Mouse (Mus musculus) stomach, postnatal 0 days (tissue): ENCODE results near the gene C2. TPM values are rescaled to one million over a fixed set of nuclear protein-coding genes. Genes with fewer than 3 reads are reported as not detected.

ENCODE experiments used
- ATAC-seq: fragments of 200-750 bp; cut with Nextera tagmentation; 2 replicates; pipeline ENCODE4 v1.8.0; 2017; ENCODE audit not compliant: low FRiP score, low TSS enrichment
- DNase-seq: peaks from one replicate; pipeline ENCODE4 v3.0.0-alpha.2; 2016; ENCODE audit warnings: low spot score
- H3K27ac ChIP-seq: fragments of 300-500 bp; sonication (generic); replicated peaks from 2 replicates; pipeline ENCODE4 v1.5.1; 2014; ENCODE audit warnings: mild to moderate bottlenecking, control low read depth
- H3K27me3 ChIP-seq: fragments of 300-500 bp; sonication (generic); 2 replicates; pipeline ENCODE4 v1.6.1; 2014; ENCODE audit warnings: low read length; ENCODE audit not compliant: control insufficient read depth, insufficient read depth
- H3K36me3 ChIP-seq: fragments of 300-500 bp; sonication (generic); 2 replicates; pipeline ENCODE4 v1.6.1; 2014; ENCODE audit warnings: low read length, mixed read lengths; ENCODE audit not compliant: control insufficient read depth, insufficient read depth
- H3K4me1 ChIP-seq: fragments of 300-500 bp; sonication (generic); replicated peaks from 2 replicates; pipeline ENCODE4 v1.6.1; 2014; ENCODE audit warnings: antibody characterized with exemption; ENCODE audit not compliant: control insufficient read depth, insufficient read depth
- H3K4me2 ChIP-seq: fragments of 300-500 bp; sonication (generic); replicated peaks from 2 replicates; pipeline ENCODE4 v1.6.1; 2014; ENCODE audit warnings: low read depth, mild to moderate bottlenecking, control low read depth, moderate library complexity
- H3K4me3 ChIP-seq: fragments of 300-500 bp; sonication (generic); 2 replicates; pipeline ENCODE4 v1.5.1; 2014; ENCODE audit warnings: low read depth, low read length, control low read depth
- H3K9ac ChIP-seq: fragments of 300-500 bp; sonication (generic); 2 replicates; pipeline ENCODE4 v1.6.1; 2014; ENCODE audit warnings: mild to moderate bottlenecking, low read length, control low read depth, mixed read lengths
- H3K9me3 ChIP-seq: fragments of 300-500 bp; sonication (generic); 2 replicates; pipeline ENCODE4 v1.6.1; 2016; ENCODE audit warnings: low read length; ENCODE audit not compliant: control insufficient read depth
- CTCF ChIP-seq: IDR thresholded peaks from 2 replicates; pipeline ENCODE4 v1.5.1; 2016; ENCODE audit warnings: antibody characterized with exemption, low read depth, mild to moderate bottlenecking, moderate library complexity
- EP300 ChIP-seq: optimal IDR thresholded peaks from 2 replicates; pipeline ENCODE3; 2016; ENCODE audit warnings: antibody characterized with exemption
- WGBS: fragments of 180-500 bp; shearing (Covaris S2); extraction: QIAGEN DNeasy Blood & Tissue Kit; methylation state at CpG from one replicate; pipeline ENCODE4 v1.1.7; 2014; 5-methylcytosine and 5-hydroxymethylcytosine counted together
- polyA plus RNA-seq: library from polyadenylated mRNA; unstranded; fragments of >200 nt; fragmentation: Nextera tagmentation; extraction: Ambion mirVana; gene quantifications from 2 replicates; pipeline ENCODE4 v1.2.1, GENCODE M21; 2015

The C2 gene
- polyA plus RNA-seq, 1 experiment from 2014 or later = 4.8 TPM

- ATAC-seq (peak; percentile 4; the same call in 1 of the 2 replicates), DNase-seq (peak; percentile 59)
- Histone ChIP-seq H3K4me1 (no peaks in the 10 kb centered on the region), H3K36me3 (no peaks in the 10 kb centered on the region), H3K4me2 (peak overlapping the region; percentile 91), H3K9me3 (no peaks in the 10 kb centered on the region), H3K9ac (peak overlapping the region; percentile 79), H3K27me3 (no peaks in the 10 kb centered on the region), H3K4me3 (peak overlapping the region; percentile 75), H3K27ac (peak overlapping the region; percentile 80)
- 12% methylated on average over 31 of the region's 51 CpGs for WGBS
- TF ChIP-seq EP300 (no peak), CTCF (no peak)
These were observed 3.1 kb downstream of the C2 start for GRCm38 (mm10) chr17:34894801-34895530.

- peak overlapping the region; percentile 75 for H3K4me3 ChIP-seq
- peak overlapping the region; percentile 79 for H3K9ac ChIP-seq
- ATAC-seq = peak; percentile 88
- TF ChIP-seq EP300 (no peak), CTCF (peak; percentile 49; the same call in 1 of the 2 replicates)
- H3K4me2 ChIP-seq = peak overlapping the region; percentile 91
- H3K27me3 ChIP-seq = no peaks in the 10 kb centered on the region
- WGBS = under 1% methylated on average over 17 of the region's 51 CpGs
- no peaks in the 10 kb centered on the region for H3K36me3 ChIP-seq
- peak overlapping the region; percentile 80 for H3K27ac ChIP-seq
- peak; percentile 95 for DNase-seq
- H3K9me3 ChIP-seq = no peaks in the 10 kb centered on the region
- no peaks in the 10 kb centered on the region for H3K4me1 ChIP-seq
These were observed 3.9 kb downstream of the C2 start for GRCm38 (mm10) chr17:34894074-34894597.

GRCm38 (mm10) chr17:34893072-34893824, 4.8 kb downstream of the C2 start:
- peak overlapping the region; percentile 91; the same call in 1 of the 2 replicates for H3K4me2 ChIP-seq
- H3K4me1 ChIP-seq = no peaks in the 10 kb centered on the region
- no peaks in the 10 kb centered on the region for H3K36me3 ChIP-seq
- H3K27me3 ChIP-seq = no peaks in the 10 kb centered on the region
- H3K4me3 ChIP-seq = peak overlapping the region; percentile 75
- ATAC-seq = no peak
- TF ChIP-seq CTCF (no peak), EP300 (no peak)
- peak overlapping the region; percentile 80; the same call in 1 of the 2 replicates for H3K27ac ChIP-seq
- 76% methylated on average over 12 of the region's 12 CpGs for WGBS
- H3K9me3 ChIP-seq = no peaks in the 10 kb centered on the region
- no peak overlapping the region for H3K9ac ChIP-seq
- DNase-seq = no peak

- ATAC-seq = no peak
- no peak for DNase-seq
- H3K36me3 ChIP-seq = no peaks in the 10 kb centered on the region
- H3K27me3 ChIP-seq = no peaks in the 10 kb centered on the region
- no peak overlapping the region for H3K27ac ChIP-seq
- H3K9me3 ChIP-seq = no peaks in the 10 kb centered on the region
- H3K4me2 ChIP-seq = no peak overlapping the region
- TF ChIP-seq EP300 (no peak), CTCF (peak; percentile 38; the same call in 1 of the 2 replicates)
- H3K4me1 ChIP-seq = no peaks in the 10 kb centered on the region
- WGBS = 93% methylated on average over 2 of the region's 2 CpGs
- no peak overlapping the region for H3K4me3 ChIP-seq
- no peak overlapping the region for H3K9ac ChIP-seq
These were observed 6.7 kb downstream of the C2 start for GRCm38 (mm10) chr17:34891377-34891776.

- H3K4me3 ChIP-seq = no peak overlapping the region
- WGBS = 80% methylated on average over 12 of the region's 12 CpGs
- H3K27ac ChIP-seq = no peak overlapping the region
- no peaks in the 10 kb centered on the region for H3K4me1 ChIP-seq
- H3K27me3 ChIP-seq = no peaks in the 10 kb centered on the region
- H3K4me2 ChIP-seq = no peak overlapping the region
- TF ChIP-seq CTCF = no peak
- no peak for TF ChIP-seq EP300
- no peaks in the 10 kb centered on the region for H3K9me3 ChIP-seq
- DNase-seq (no peak), ATAC-seq (no peak)
- no peak overlapping the region for H3K9ac ChIP-seq
- no peaks in the 10 kb centered on the region for H3K36me3 ChIP-seq
These were observed 7.9 kb downstream of the C2 start for GRCm38 (mm10) chr17:34890074-34890743.
